Mouse (Mus musculus): ENCODE measurements around the gene Iqcb1. TPM values are rescaled to one million over a fixed set of nuclear protein-coding genes. Genes with fewer than 3 reads are reported as not detected.

The Iqcb1 gene
- polyA plus RNA-seq, 1 experiment = 2.6 TPM

DNA sequence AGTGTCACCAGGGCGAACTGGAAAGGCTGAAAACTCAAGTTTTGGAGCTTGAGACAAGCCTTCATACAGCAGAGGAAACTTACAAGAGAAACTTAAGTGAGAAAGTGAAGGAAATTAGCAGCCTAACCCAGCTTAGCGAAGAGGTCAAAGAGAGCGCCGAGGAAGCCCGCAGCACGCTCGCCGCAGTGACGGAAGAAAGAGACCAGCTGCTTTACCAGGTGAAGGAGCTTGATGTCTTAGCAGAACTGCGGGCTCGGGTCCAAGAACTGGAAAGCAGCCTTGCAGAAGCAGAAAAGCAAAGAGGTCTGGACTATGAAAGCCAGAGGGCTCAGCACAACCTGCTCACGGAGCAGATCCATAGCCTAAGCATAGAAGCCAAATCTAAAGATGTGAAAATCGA, 84.1 kb downstream of the Iqcb1 start:
- TF ChIP-seq GATA1 (IDR thresholded peaks at IDR 0.05; ENCODE audit: low read length) = no peak

DNA sequence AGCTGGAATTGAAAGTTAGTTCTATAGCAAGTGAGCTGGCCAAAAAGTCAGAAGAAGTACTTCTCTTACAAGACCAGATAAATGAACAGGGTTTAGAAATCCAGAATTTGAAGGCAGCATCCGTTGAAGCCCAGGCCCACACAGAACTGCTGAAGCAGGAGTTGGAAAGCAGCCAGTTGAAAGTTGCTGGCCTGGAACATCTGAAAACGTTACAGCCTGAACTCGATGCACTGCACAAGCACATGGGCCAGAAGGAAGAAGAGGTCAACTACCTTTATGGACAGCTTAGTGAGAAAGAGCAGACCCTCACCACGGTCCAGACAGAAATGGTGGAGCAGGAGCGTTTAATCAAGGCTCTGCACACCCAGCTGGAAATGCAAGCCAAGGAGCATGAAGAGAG, 86.0 kb downstream of the Iqcb1 start:
- TF ChIP-seq GATA1 (IDR thresholded peaks at IDR 0.05; ENCODE audit: low read length) = no peak

DNA sequence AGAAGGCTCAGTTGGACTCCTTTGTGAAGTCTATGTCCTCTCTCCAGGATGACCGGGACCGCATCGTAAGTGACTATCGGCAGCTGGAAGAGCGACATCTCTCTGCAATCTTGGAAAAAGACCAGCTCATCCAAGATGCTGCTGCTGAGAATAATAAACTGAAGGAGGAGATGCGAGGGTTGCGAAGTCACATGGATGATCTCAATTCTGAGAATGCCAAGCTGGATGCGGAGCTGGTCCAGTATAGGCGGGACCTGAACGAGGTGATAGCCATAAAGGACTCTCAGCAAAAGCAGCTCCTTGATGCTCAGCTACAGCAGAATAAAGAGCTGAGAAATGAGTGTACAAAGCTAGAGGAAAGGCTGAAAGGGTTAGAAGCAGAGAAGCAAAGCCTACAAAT, 90.3 kb downstream of the Iqcb1 start:
- no peak for TF ChIP-seq GATA1 (IDR thresholded peaks at IDR 0.05; ENCODE audit: low read length)

DNA sequence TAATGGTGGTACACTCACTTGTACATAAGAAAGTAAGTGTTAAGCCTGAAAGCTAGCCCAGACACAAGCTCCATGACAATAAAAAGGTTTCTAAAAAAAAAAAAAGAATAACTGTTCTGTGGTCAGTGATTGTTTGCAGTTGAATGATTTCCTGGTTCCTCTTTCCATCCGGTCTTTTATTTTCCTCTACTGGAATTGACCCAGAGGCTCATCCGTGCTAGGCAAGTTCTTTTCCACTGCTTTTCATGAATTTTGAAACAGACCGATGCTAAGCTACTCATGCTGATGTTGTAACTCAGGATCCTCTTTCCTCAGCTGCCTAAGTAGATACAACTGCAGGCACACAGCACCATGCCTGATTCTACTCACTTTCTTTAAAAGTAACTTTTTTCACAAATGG, 92.2 kb downstream of the Iqcb1 start:
- TF ChIP-seq GATA1 (IDR thresholded peaks at IDR 0.05; ENCODE audit: low read length) = no peak

DNA sequence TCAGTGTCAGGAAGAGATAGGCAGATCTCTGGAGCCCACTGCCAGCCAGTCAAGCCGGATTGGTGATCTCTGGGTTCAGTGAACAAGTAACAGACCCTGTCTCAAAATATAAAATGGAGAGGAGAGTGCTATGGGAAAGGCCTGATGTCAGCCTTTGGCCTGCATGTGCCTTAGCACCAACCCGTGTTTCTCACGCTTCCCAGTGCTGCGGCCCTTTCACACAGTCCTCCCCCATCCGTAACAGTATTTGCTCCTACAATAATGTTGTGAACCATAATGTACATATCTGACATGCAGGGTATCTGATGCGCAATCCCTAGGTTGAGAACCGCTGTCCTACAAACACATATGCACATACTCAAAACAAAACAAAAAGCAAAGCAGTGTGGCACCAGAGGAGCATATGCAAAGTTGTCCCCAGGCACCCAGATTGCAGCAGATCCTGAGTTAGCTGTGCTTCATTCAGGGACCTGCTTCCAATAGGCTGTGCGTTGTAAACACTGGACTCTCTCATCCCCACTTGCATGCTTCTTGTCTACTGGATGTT, 93.0 kb downstream of the Iqcb1 start:
- TF ChIP-seq GATA1 (IDR thresholded peaks at IDR 0.05; ENCODE audit: low read length) = no peak

DNA sequence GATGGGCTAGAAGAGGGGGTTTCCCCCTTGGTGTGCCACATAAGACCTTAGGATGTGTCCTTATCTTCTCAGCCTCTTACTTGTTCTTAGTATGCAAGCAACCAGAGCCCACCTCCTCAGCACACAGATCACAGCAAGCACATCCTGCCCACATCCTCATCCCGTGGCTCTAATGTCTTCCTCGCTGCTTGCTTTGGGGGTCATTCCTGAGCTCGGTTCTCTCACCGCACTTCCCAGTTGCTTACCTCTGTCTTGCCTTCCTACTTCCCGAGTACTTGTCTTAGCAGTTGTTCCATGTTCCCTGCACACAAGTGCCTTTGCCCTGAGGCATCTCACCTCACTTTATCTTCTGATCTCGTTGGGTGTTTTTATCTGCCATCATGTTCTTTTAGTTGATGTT, 93.8 kb downstream of the Iqcb1 start:
- no peak for TF ChIP-seq GATA1 (IDR thresholded peaks at IDR 0.05; ENCODE audit: low read length)

Other genes starting within 250 kb of the Iqcb1 start
- gene Cd86, start 162.3 kb upstream of the Iqcb1 start, polyA plus RNA-seq (2012) = not detected in 2 replicates
- gene Ildr1, start 134.4 kb upstream of the Iqcb1 start, polyA plus RNA-seq (2012) = not detected in 2 replicates
- 0.61 and 1.1 TPM in 2 replicates for gene Slc15a2, start 43.4 kb upstream of the Iqcb1 start, polyA plus RNA-seq (2012)
- gene Eaf2, start 46.6 kb downstream of the Iqcb1 start, polyA plus RNA-seq (2012) = 0.50 and 0.53 TPM in 2 replicates
- gene Golgb1, start 46.8 kb downstream of the Iqcb1 start, polyA plus RNA-seq (2012) = 10.8 and 13.4 TPM in 2 replicates
- gene Hcls1, start 106.6 kb downstream of the Iqcb1 start, polyA plus RNA-seq (2012) = 20.5 and 28.9 TPM in 2 replicates
- not detected in 2 replicates for gene Fbxo40, start 162.1 kb downstream of the Iqcb1 start, polyA plus RNA-seq (2012)
- 3.1 and 7.8 TPM in 2 replicates for gene Polq, start 183.4 kb downstream of the Iqcb1 start, polyA plus RNA-seq (2012)

All from G1E-ER4 (cell line).